Mouse (Mus musculus) E14TG2a.4 (cell line): ENCODE data around the gene Hils1.

Experiments
- H3K27me3 ChIP-seq: 2 replicates; pipeline ENCODE4 v1.6.1; 2014; ENCODE audit warnings: low read length, control low read depth; ENCODE audit not compliant: insufficient read depth
- H3K36me3 ChIP-seq: 2 replicates; pipeline ENCODE4 v1.6.1; 2014; ENCODE audit warnings: low read length, control low read depth; ENCODE audit not compliant: insufficient read depth
- H3K4me1 ChIP-seq: replicated peaks from 2 replicates; pipeline ENCODE4 v1.6.1; 2014; ENCODE audit warnings: low read depth, low read length, control low read depth
- H3K4me3 ChIP-seq: replicated peaks from 2 replicates; pipeline ENCODE4 v1.5.1; 2014; ENCODE audit warnings: mild to moderate bottlenecking, low read length
- H3K9me3 ChIP-seq: 2 replicates; pipeline ENCODE4 v1.6.1; 2014; ENCODE audit warnings: low read length, control low read depth
- CTCF ChIP-seq: conservative IDR thresholded peaks from 2 replicates; pipeline ENCODE4 v1.5.1; 2014; ENCODE audit warnings: low read length
- NANOG ChIP-seq: IDR thresholded peaks from 2 replicates; pipeline ENCODE4 v1.6.1; 2014; ENCODE audit warnings: borderline replicate concordance, low read length, mixed read lengths
- POU5F1 ChIP-seq: IDR thresholded peaks from 2 replicates; pipeline ENCODE4 v1.6.1; 2014; ENCODE audit warnings: low read length, borderline replicate concordance

Gene Hils1

GRCm38 (mm10) chr11:95000548-95000947, 33.2 kb downstream of the Hils1 start:
- Histone ChIP-seq H3K9me3 (0 out of 2 replicates have a peak, but pooled peaks cover 2% of the 10 kb centered on the region), H3K36me3 (peaks cover 95% of the 10 kb centered on the region), H3K4me3 (no peak overlapping the region), H3K27me3 (peaks cover 3% of the 10 kb centered on the region), H3K4me1 (peaks cover 48% of the 10 kb centered on the region)
- TF ChIP-seq NANOG (no peak), CTCF (no peak), POU5F1 (no peak)

- no peak for TF ChIP-seq NANOG
- peak; percentile 96 for TF ChIP-seq CTCF
- no peaks in the 10 kb centered on the region; the same call in 1 of the 2 replicates for H3K27me3 ChIP-seq
- 0 out of 2 replicates have a peak, but pooled peaks cover 5% of the 10 kb centered on the region for H3K9me3 ChIP-seq
Measured at GRCm38 (mm10) chr11:95001058-95001457, 33.7 kb downstream of the Hils1 start.

GRCm38 (mm10) chr11:95001584-95002347, 34.4 kb downstream of the Hils1 start:
- no peaks in the 10 kb centered on the region; the same call in 1 of the 2 replicates for H3K27me3 ChIP-seq
- TF ChIP-seq POU5F1 (no peak), NANOG (no peak), CTCF (no peak)

More at GRCm38 (mm10) chr11:95001058-95001457, 33.7 kb downstream of the Hils1 start:
- H3K36me3 ChIP-seq = peaks cover 95% of the 10 kb centered on the region
- H3K4me1 ChIP-seq = peaks cover 49% of the 10 kb centered on the region
- H3K4me3 ChIP-seq = no peak overlapping the region

GRCm38 (mm10) chr11:95002705-95003104, 35.3 kb downstream of the Hils1 start:
- TF ChIP-seq CTCF = no peak
- no peak for TF ChIP-seq NANOG
- TF ChIP-seq POU5F1 = no peak
- peaks cover 51% of the 10 kb centered on the region for H3K4me1 ChIP-seq
- 0 out of 2 replicates have a peak, but pooled peaks cover 5% of the 10 kb centered on the region for H3K9me3 ChIP-seq
- H3K36me3 ChIP-seq = peaks cover 80% of the 10 kb centered on the region
- H3K27me3 ChIP-seq = peaks cover 8% of the 10 kb centered on the region
- H3K4me3 ChIP-seq = no peak overlapping the region

More at GRCm38 (mm10) chr11:95001584-95002347, 34.4 kb downstream of the Hils1 start:
- Histone ChIP-seq H3K9me3 (0 out of 2 replicates have a peak, but pooled peaks cover 5% of the 10 kb centered on the region), H3K36me3 (peaks cover 89% of the 10 kb centered on the region), H3K4me3 (no peak overlapping the region), H3K4me1 (peaks cover 52% of the 10 kb centered on the region)

DNA sequence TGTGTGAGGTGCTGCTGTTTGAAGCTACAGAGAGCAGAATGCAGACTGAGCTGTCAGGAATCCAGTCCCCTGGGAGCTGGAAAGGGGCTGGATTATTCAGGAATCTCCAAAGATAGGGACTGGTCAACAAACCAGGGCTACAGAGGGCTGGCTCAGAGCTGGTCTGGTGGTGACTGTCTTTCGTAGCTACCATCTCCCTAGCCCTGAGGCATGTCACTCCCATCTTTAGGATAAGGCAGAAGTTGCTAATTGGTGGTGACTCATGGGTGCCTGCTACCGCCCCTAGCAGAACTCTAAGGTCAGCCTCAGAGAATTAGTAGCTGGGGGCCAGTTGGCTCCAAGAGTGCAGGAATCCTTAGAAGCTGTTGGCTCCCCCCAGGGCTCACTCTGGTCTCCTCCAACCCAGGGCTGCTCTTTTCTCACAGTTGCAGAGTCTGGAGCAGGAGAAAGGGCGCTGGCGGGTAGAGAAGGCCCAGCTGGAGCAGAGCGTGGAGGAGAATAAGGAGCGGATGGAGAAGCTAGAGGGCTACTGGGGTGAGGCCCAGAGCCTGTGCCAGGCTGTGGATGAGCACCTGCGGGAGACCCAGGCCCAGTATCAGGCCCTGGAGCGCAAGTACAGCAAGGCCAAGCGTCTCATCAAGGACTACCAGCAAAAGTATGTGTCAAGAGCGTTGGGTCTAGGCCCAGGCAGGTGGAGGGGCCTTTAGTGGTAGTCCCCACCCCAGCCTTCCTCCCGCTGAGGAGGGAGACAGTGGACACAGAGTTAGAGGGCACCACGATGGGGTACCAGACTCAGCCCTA, 36.9 kb downstream of the Hils1 start:
- no peak overlapping the region for H3K4me3 ChIP-seq
- H3K9me3 ChIP-seq = 0 out of 2 replicates have a peak, but pooled peaks cover 5% of the 10 kb centered on the region
- H3K27me3 ChIP-seq = peaks cover 25% of the 10 kb centered on the region
- TF ChIP-seq POU5F1 (no peak), NANOG (no peak), CTCF (no peak)
- peaks cover 50% of the 10 kb centered on the region for H3K4me1 ChIP-seq
- H3K36me3 ChIP-seq = peaks cover 64% of the 10 kb centered on the region

GRCm38 (mm10) chr11:95004937-95005198, 37.5 kb downstream of the Hils1 start:
- 0 out of 2 replicates have a peak, but pooled peaks cover 5% of the 10 kb centered on the region for H3K9me3 ChIP-seq
- no peak overlapping the region for H3K4me3 ChIP-seq
- TF ChIP-seq NANOG (no peak), POU5F1 (no peak), CTCF (no peak)
- peaks cover 51% of the 10 kb centered on the region for H3K4me1 ChIP-seq
- H3K36me3 ChIP-seq = peaks cover 58% of the 10 kb centered on the region
- H3K27me3 ChIP-seq = peaks cover 29% of the 10 kb centered on the region

DNA sequence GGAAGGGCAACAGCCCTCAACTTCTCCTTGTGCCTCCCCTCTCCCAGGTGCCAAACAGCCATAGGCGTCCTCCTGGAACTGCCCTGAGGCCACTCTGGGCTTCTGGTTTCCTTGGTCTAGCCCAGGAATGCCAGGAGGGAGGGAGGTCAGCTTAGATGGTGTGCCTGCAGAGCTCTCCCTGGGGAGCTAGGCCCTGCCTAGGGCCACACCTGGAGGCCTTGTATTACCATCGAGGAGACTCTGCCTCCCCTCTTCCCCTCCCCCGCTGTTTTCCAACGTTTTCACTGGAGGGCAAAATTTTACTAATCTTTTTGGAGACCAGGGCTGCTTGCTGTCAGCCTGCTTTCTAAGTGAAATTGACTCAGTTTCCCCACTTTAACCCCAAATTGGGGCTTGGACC, 38.6 kb downstream of the Hils1 start:
- H3K27me3 ChIP-seq = peaks cover 37% of the 10 kb centered on the region
- H3K9me3 ChIP-seq = 0 out of 2 replicates have a peak, but pooled peaks cover 5% of the 10 kb centered on the region
- peaks cover 44% of the 10 kb centered on the region for H3K4me1 ChIP-seq
- H3K36me3 ChIP-seq = peaks cover 47% of the 10 kb centered on the region
- TF ChIP-seq CTCF (no peak), NANOG (no peak), POU5F1 (no peak)
- no peak overlapping the region for H3K4me3 ChIP-seq

- H3K9me3 ChIP-seq = 0 out of 2 replicates have a peak, but pooled peaks cover 5% of the 10 kb centered on the region
- H3K4me1 ChIP-seq = peaks cover 44% of the 10 kb centered on the region
- H3K4me3 ChIP-seq = peak overlapping the region; percentile 57
- TF ChIP-seq NANOG = no peak
- TF ChIP-seq CTCF = no peak
- no peak for TF ChIP-seq POU5F1
- H3K27me3 ChIP-seq = peaks cover 44% of the 10 kb centered on the region
- peaks cover 42% of the 10 kb centered on the region for H3K36me3 ChIP-seq
Measured at GRCm38 (mm10) chr11:95006525-95007219, 39.3 kb downstream of the Hils1 start.
